Comparison of ENCODE assay signal across 27 mouse cellular contexts in genomic region chr5:61863426-61863825, GRCm38 (mm10). TPM values are rescaled to one million over a fixed set of nuclear protein-coding genes. Genes with fewer than 3 reads are reported as not detected.
DNase-seq lines count a peak whose midpoint lies in the region; ATAC-seq and TF ChIP-seq lines count a peak whose summit lies in the region.
"Had no signal": no experiment of that assay in that cellular context is flagged by ENCODE, and none has a peak within 500 bp of the region (broad histone marks: within the 10 kb centered on the region; RNA-seq: fewer than 3 reads in every experiment).

No protein-coding gene starts in this region.

- no peaks in the 10 kb centered on the region for H3K4me1 ChIP-seq in forebrain, embryonic 14.5 days (ENCODE audit: control insufficient read depth, insufficient read depth, low read length)
- H3K4me1 ChIP-seq in forebrain, embryonic 16.5 days (replicated peaks; ENCODE audit: control insufficient read depth, insufficient read depth, low read length) = no peaks in the 10 kb centered on the region
- H3K4me1 ChIP-seq in lung, embryonic 14.5 days (ENCODE audit: insufficient read depth) = no peaks in the 10 kb centered on the region
- H3K4me1 ChIP-seq: forebrain, embryonic 13.5 days; hindbrain, embryonic 12.5 days; intestine, embryonic 15.5 days; neural tube, embryonic 12.5 days had no signal

- 51% methylated on average over 3 of the region's 3 CpGs for WGBS in forebrain, embryonic 14.5 days
- WGBS in forebrain, embryonic 16.5 days = 50% methylated on average over 3 of the region's 3 CpGs
- WGBS in lung, embryonic 14.5 days = 60% methylated on average over 3 of the region's 3 CpGs

- no peak overlapping the region for H3K4me2 ChIP-seq in forebrain, embryonic 14.5 days (ENCODE audit: low read length)
- H3K4me2 ChIP-seq in forebrain, embryonic 16.5 days (ENCODE audit: low read length) = no peak overlapping the region
- no peak overlapping the region for H3K4me2 ChIP-seq in lung, embryonic 14.5 days
- H3K4me2 ChIP-seq: forebrain, embryonic 13.5 days; hindbrain, embryonic 12.5 days; intestine, embryonic 15.5 days; liver, embryonic 11.5 days; neural tube, embryonic 12.5 days had no signal

- no peak overlapping the region for H3K9ac ChIP-seq in forebrain, embryonic 14.5 days (ENCODE audit: low read length)
- H3K9ac ChIP-seq in forebrain, embryonic 16.5 days (replicated peaks; ENCODE audit: low read depth, low read length) = no peak overlapping the region
- no peak overlapping the region for H3K9ac ChIP-seq in lung, embryonic 14.5 days
- H3K9ac ChIP-seq: forebrain, embryonic 13.5 days; hindbrain, embryonic 12.5 days; intestine, embryonic 15.5 days; neural tube, embryonic 12.5 days had no signal

- H3K27ac ChIP-seq in forebrain, embryonic 14.5 days (ENCODE audit: low read depth, low read length) = no peak overlapping the region
- H3K27ac ChIP-seq in forebrain, embryonic 16.5 days (ENCODE audit: low read length) = no peak overlapping the region
- no peak overlapping the region for H3K27ac ChIP-seq in lung, embryonic 14.5 days (ENCODE audit: low read depth)
- H3K27ac ChIP-seq: forebrain, embryonic 13.5 days; hindbrain, embryonic 12.5 days; intestine, embryonic 15.5 days; left cerebral cortex, adult 2 months; neural tube, embryonic 12.5 days had no signal

- no peak for ATAC-seq in forebrain, embryonic 14.5 days
- ATAC-seq in forebrain, embryonic 16.5 days = no peak
- no peak for ATAC-seq in lung, embryonic 14.5 days (ENCODE audit: insufficient read depth)
- ATAC-seq: forebrain, embryonic 13.5 days; intestine, embryonic 15.5 days had no signal

- DNase-seq in forebrain, embryonic 14.5 days (ENCODE audit: low spot score) = peak; percentile 68
- peak; percentile 8 for DNase-seq in lung, embryonic 14.5 days
- no peak for DNase-seq in lung, postnatal 36 days
- peak; percentile 26 to 83 for DNase-seq in layer of hippocampus, adult 18-20 months (ENCODE audit: low spot score in 2 of 2)
- DNase-seq in retina, postnatal 1 day = peak; percentile 11
- DNase-seq in urinary bladder, adult 2 months (ENCODE audit: low spot score) = no peak
- DNase-seq: B cell, adult 2 months; cerebellum, adult 11 months; gastrocnemius, postnatal 25 days; kidney, adult 9 months; kidney, postnatal 25 days; lung, adult 18-20 months; right cerebral cortex, postnatal 14 days; spleen, adult 18-20 months; thymus, adult 2 months had no signal

- no peaks in the 10 kb centered on the region for H3K27me3 ChIP-seq in forebrain, embryonic 14.5 days (replicated peaks; ENCODE audit: control insufficient read depth, insufficient read depth, low read length)
- H3K27me3 ChIP-seq in forebrain, embryonic 16.5 days (replicated peaks; ENCODE audit: control insufficient read depth, insufficient read depth, low read length) = no peaks in the 10 kb centered on the region
- H3K27me3 ChIP-seq in lung, embryonic 14.5 days (ENCODE audit: insufficient read depth, low read length) = no peaks in the 10 kb centered on the region
- H3K27me3 ChIP-seq: forebrain, embryonic 13.5 days; hindbrain, embryonic 12.5 days; intestine, embryonic 15.5 days; neural tube, embryonic 12.5 days had no signal

- TF ChIP-seq CTCF in lung, embryonic 14.5 days (IDR thresholded peaks at IDR 0.05; ENCODE audit: low read depth) = no peak

- H3K9me3 ChIP-seq in forebrain, embryonic 14.5 days (replicated peaks; ENCODE audit: control insufficient read depth, low read length) = no peaks in the 10 kb centered on the region
- no peaks in the 10 kb centered on the region for H3K9me3 ChIP-seq in forebrain, embryonic 16.5 days (ENCODE audit: control insufficient read depth, low read length)
- H3K9me3 ChIP-seq in lung, embryonic 14.5 days (ENCODE audit: low read depth, low read length) = no peaks in the 10 kb centered on the region
- H3K9me3 ChIP-seq: forebrain, embryonic 13.5 days; hindbrain, embryonic 12.5 days; intestine, embryonic 15.5 days; neural tube, embryonic 12.5 days had no signal

- no peak overlapping the region for H3K4me3 ChIP-seq in forebrain, embryonic 14.5 days (ENCODE audit: low read depth, low read length)
- H3K4me3 ChIP-seq in forebrain, embryonic 16.5 days (replicated peaks; ENCODE audit: low read length) = no peak overlapping the region
- H3K4me3 ChIP-seq in lung, embryonic 14.5 days (ENCODE audit: low read depth, low read length) = no peak overlapping the region
- H3K4me3 ChIP-seq: forebrain, embryonic 13.5 days; hindbrain, embryonic 12.5 days; intestine, embryonic 15.5 days; left cerebral cortex, adult 2 months; neural tube, embryonic 12.5 days had no signal

- H3K36me3 ChIP-seq in forebrain, embryonic 14.5 days (ENCODE audit: control insufficient read depth, insufficient read depth, low read length) = no peaks in the 10 kb centered on the region
- no peaks in the 10 kb centered on the region for H3K36me3 ChIP-seq in forebrain, embryonic 16.5 days (ENCODE audit: control insufficient read depth, insufficient read depth)
- H3K36me3 ChIP-seq in lung, embryonic 14.5 days (ENCODE audit: insufficient read depth) = no peaks in the 10 kb centered on the region
- H3K36me3 ChIP-seq: hindbrain, embryonic 12.5 days; intestine, embryonic 15.5 days; neural tube, embryonic 12.5 days had no signal

RNA-seq across cellular contexts. Expression of gene G6pd2, which starts 54.8 kb away (rescaled TPM):
- polyA plus RNA-seq in forebrain, embryonic 14.5 days (2014; fragmentation: Nextera tagmentation; extraction: Ambion mirVana) = not detected in 2 replicates
- polyA plus RNA-seq in forebrain, embryonic 16.5 days (2015; fragmentation: Nextera tagmentation; extraction: Ambion mirVana) = not detected in 2 replicates
- not detected in 2 replicates for polyA plus RNA-seq in lung, embryonic 14.5 days (2014; fragmentation: Nextera tagmentation; extraction: Ambion mirVana)
- not detected for total RNA-seq in layer of hippocampus, adult 18-20 months (2021)
- not detected in 2 replicates for polyA plus RNA-seq in urinary bladder, adult 2 months (2012; rRNA removed)
- total RNA-seq: gastrocnemius, postnatal 25 days; left cerebral cortex, adult 2 months; megakaryocyte-erythroid progenitor cell, adult 5-6 weeks; monocyte, adult 5-6 weeks had no signal
- polyA plus RNA-seq: forebrain, embryonic 13.5 days; heart, embryonic 16.5 days; hindbrain, embryonic 12.5 days; intestine, embryonic 15.5 days; limb, embryonic 11.5 days; neural tube, embryonic 12.5 days; stomach, embryonic 14.5 days; thymus, adult 2 months had no signal

Comparison
In these comparisons a context has a peak if more than half of its experiments do, and no peak if none do; other contexts are left out.
1. DNase-seq: peak in forebrain, embryonic 14.5 days (single experiment), lung, embryonic 14.5 days (single experiment), layer of hippocampus, adult 18-20 months (2 of 2) and retina, postnatal 1 day (single experiment); none in lung, postnatal 36 days (single experiment) and urinary bladder, adult 2 months (single experiment).